Mouse (Mus musculus) limb, embryonic 14.5 days (tissue): ENCODE data around the gene Cnnm1. TPM values are rescaled to one million over a fixed set of nuclear protein-coding genes. Genes with fewer than 3 reads are reported as not detected.

Experiments used
- ATAC-seq: fragments of 200-750 bp; cut with Nextera tagmentation; 2 replicates; pipeline ENCODE4 v1.8.0; 2017; ENCODE audit warnings: low read depth, moderate number of reproducible peaks, moderate TSS enrichment; ENCODE audit not compliant: low FRiP score
- DNase-seq: peaks from one replicate; pipeline ENCODE4 v3.0.0-alpha.2; 2015; ENCODE audit warnings: low spot score
- H3K27ac ChIP-seq: fragments of 300-500 bp; sonication (generic); replicated peaks from 2 replicates; pipeline ENCODE4 v1.5.1; 2014; ENCODE audit warnings: low read depth, mild to moderate bottlenecking, low read length, moderate library complexity, mixed read lengths
- H3K27me3 ChIP-seq: fragments of 300-500 bp; sonication (generic); 2 replicates; pipeline ENCODE4 v1.6.1; 2014; ENCODE audit warnings: low read length, mixed read lengths; ENCODE audit not compliant: control insufficient read depth, insufficient read depth
- H3K36me3 ChIP-seq: fragments of 300-500 bp; sonication (generic); 2 replicates; pipeline ENCODE4 v1.6.1; 2014; ENCODE audit warnings: mild to moderate bottlenecking, low read length, moderate library complexity, mixed read lengths; ENCODE audit not compliant: control insufficient read depth, insufficient read depth
- H3K4me1 ChIP-seq: fragments of 300-500 bp; sonication (generic); 2 replicates; pipeline ENCODE4 v1.6.1; 2014; ENCODE audit warnings: antibody characterized with exemption, low read length, mixed read lengths; ENCODE audit not compliant: control insufficient read depth, insufficient read depth
- H3K4me2 ChIP-seq: fragments of 300-500 bp; sonication (generic); replicated peaks from 2 replicates; pipeline ENCODE4 v1.6.1; 2014; ENCODE audit warnings: low read depth, mild to moderate bottlenecking, low read length, moderate library complexity; ENCODE audit not compliant: severe bottlenecking
- H3K4me3 ChIP-seq: fragments of 300-500 bp; sonication (generic); replicated peaks from 2 replicates; pipeline ENCODE4 v1.5.1; 2014; ENCODE audit warnings: low read length
- H3K9ac ChIP-seq: fragments of 300-500 bp; sonication (generic); 2 replicates; pipeline ENCODE4 v1.6.1; 2014; ENCODE audit warnings: mild to moderate bottlenecking, low read depth, low read length, moderate library complexity; ENCODE audit not compliant: severe bottlenecking
- H3K9me3 ChIP-seq: fragments of 300-500 bp; sonication (generic); 2 replicates; pipeline ENCODE4 v1.6.1; 2016; ENCODE audit warnings: low read length; ENCODE audit not compliant: control insufficient read depth
- POLR2A ChIP-seq: fragments of 200-500 bp; IDR thresholded peaks from 2 replicates; pipeline ENCODE4 v1.8.0; 2012; ENCODE audit warnings: inconsistent platforms, mild to moderate bottlenecking, moderate library complexity, borderline replicate concordance; ENCODE audit not compliant: insufficient read depth, insufficient read length; ENCODE audit errors: extremely low read depth
- WGBS: fragments of 180-500 bp; shearing (Covaris S2); extraction: QIAGEN DNeasy Blood & Tissue Kit; methylation state at CpG from one replicate; pipeline ENCODE4 v1.1.7; 2014; 5-methylcytosine and 5-hydroxymethylcytosine counted together
- polyA plus RNA-seq, 2 experiments: library from polyadenylated mRNA; depleted of rRNA in 1 of 2; stranded (reverse) in 1 of 2; unstranded in 1 of 2; fragments of >200 nt; fragmentation: Nextera tagmentation in 1 of 2; extraction: Ambion mirVana in 1 of 2; gene quantifications; 2 replicates each; pipeline versions ENCODE4 v1.2.1 to v1.2.3; 2012 to 2014

Cnnm1 gene
- polyA plus RNA-seq, 2 experiments = 1.3 to 3.3 TPM

DNA sequence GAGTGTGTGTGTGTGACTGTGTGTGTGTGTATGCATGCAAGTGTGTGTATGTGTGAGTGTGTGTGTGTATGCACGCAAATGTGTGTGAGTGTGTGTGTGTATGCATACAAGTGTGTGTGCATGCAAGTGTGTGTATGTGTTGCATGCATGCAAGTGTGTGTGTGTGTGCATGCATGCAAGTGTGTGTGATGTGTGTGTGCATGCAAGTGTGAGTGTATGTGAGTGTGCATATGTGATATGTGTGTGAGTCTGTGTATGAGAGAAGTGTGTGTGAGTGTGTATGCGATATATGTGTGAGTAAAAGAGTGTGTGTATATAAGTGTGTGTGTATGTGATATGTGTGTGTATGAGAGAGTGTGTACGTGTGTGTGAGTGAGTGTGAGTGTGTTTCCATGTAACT, 95.1 kb downstream of the Cnnm1 start:
- no peak overlapping the region for H3K27ac ChIP-seq
- no peak for TF ChIP-seq POLR2A
- H3K9me3 ChIP-seq = no peaks in the 10 kb centered on the region
- no peak overlapping the region for H3K4me2 ChIP-seq
- 97% methylated on average over 3 of the region's 3 CpGs for WGBS
- DNase-seq (no peak), ATAC-seq (no peak)
- no peak overlapping the region for H3K9ac ChIP-seq
- H3K4me3 ChIP-seq = no peak overlapping the region
- H3K36me3 ChIP-seq = no peaks in the 10 kb centered on the region
- H3K27me3 ChIP-seq = no peaks in the 10 kb centered on the region
- no peaks in the 10 kb centered on the region for H3K4me1 ChIP-seq

DNA sequence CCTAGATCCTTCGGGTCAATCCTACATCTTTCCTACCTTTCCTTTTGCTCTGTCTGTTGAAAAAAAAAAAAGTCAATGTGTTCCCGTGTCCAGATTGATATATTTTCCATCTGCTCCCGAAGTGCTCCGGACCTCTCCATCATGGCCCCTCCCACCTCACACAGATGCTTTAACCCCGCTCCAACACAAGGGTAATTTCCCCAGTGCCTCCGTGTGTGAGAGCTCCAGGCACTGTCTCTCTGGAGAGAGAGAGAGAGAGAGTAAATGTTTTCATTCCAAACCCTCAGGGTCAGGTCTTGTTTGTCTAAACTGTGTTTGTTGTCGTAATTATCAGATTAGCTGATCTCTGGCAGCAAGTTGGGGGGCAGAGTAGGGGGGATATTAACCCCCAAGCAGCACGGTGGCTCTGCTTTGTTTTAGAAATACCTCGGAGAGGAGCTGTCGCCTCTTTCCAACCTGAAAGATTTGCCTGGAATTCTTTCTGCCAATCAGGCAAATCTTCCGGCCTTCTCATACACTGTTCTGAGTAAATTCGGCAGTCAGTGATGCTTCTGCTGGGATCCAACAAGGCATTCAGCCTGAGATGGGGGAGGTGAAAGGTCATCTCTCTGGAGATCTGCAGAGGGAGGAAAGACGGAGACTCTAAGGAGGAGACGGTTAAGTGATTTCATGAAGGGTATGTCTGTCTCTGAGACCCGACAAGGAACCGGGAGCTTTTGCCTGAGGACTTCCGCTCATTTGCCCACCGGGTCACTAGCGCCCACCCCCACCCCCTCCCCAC, 106.3 kb downstream of the Cnnm1 start:
- Histone ChIP-seq H3K9ac (no peak overlapping the region), H3K36me3 (no peaks in the 10 kb centered on the region), H3K27me3 (no peaks in the 10 kb centered on the region; the same call in 1 of the 2 replicates), H3K4me2 (0 out of 2 replicates have a peak overlapping the region, but pooled peaks have one; percentile 14), H3K4me3 (no peak overlapping the region), H3K4me1 (no peaks in the 10 kb centered on the region), H3K27ac (no peak overlapping the region), H3K9me3 (no peaks in the 10 kb centered on the region)
- 8% methylated on average over 19 of the region's 19 CpGs for WGBS
- DNase-seq (no peak), ATAC-seq (no peak)
- no peak for TF ChIP-seq POLR2A

Other genes starting within 250 kb of the Cnnm1 start
- 4.9 and 5.6 TPM in 2 replicates for gene Hpse2, start 52.1 kb upstream of the Cnnm1 start, polyA plus RNA-seq (2012; rRNA removed)
- gene Hpse2, start 52.1 kb upstream of the Cnnm1 start, polyA plus RNA-seq (2014; fragmentation: Nextera tagmentation; extraction: Ambion mirVana) = 4.0 and 8.0 TPM in 2 replicates
- gene Got1, start 84.2 kb downstream of the Cnnm1 start, polyA plus RNA-seq (2012; rRNA removed) = 21.9 and 24.5 TPM in 2 replicates
- gene Got1, start 84.2 kb downstream of the Cnnm1 start, polyA plus RNA-seq (2014; fragmentation: Nextera tagmentation; extraction: Ambion mirVana) = 20.3 and 21.1 TPM in 2 replicates
- 0.05 TPM in 1 of 2 replicates, not detected in the other for gene Nkx2-3, start 171.9 kb downstream of the Cnnm1 start, polyA plus RNA-seq (2012; rRNA removed)
- not detected in 2 replicates for gene Nkx2-3, start 171.9 kb downstream of the Cnnm1 start, polyA plus RNA-seq (2014; fragmentation: Nextera tagmentation; extraction: Ambion mirVana)
- gene Slc25a28, start 234.4 kb downstream of the Cnnm1 start, polyA plus RNA-seq (2012; rRNA removed) = 70.0 and 77.8 TPM in 2 replicates
- 14.2 and 18.0 TPM in 2 replicates for gene Slc25a28, start 234.4 kb downstream of the Cnnm1 start, polyA plus RNA-seq (2014; fragmentation: Nextera tagmentation; extraction: Ambion mirVana)
- 9.3 and 10.3 TPM in 2 replicates for gene Entpd7, start 249.2 kb downstream of the Cnnm1 start, polyA plus RNA-seq (2012; rRNA removed)
- gene Entpd7, start 249.2 kb downstream of the Cnnm1 start, polyA plus RNA-seq (2014; fragmentation: Nextera tagmentation; extraction: Ambion mirVana) = 11.8 and 13.2 TPM in 2 replicates